Mouse (Mus musculus): ENCODE results near the gene Tmcc3. TPM values are rescaled to one million over a fixed set of nuclear protein-coding genes. Genes with fewer than 3 reads are reported as not detected.

The Tmcc3 gene
- total RNA-seq, 2 experiments from 2014 or later = 30.9 to 34.0 TPM

DNA sequence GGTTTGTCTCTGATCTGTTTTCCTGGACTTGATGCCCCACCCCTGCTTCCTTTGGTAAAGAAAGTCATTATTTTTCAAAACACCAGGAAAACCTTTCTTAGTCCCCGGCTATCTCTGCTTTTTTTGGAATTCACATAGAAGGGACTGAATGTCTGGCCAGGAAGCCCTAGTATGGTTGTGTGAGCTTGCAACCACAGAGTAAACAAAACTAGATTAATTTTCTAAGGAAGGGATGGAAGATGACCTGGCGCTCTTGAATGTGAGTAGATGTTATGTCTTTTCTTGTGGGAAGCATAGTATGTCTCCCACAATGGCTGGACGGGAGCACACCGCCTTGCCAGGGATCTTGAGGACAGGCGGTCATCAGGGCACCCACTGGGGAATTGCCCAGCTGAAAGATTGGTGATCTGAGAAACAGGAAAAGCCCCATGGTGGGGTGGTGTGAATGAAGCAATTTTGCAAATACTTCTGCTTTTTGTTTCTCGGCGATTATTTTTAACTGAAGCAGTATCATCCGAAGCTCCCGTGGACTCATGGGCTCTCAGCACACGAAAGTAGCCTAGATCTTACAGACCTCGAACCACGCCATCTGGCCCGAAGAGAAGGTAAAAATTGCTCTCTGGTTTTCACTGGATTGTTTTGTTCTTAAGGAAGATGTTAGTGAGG, 44.9 kb downstream of the Tmcc3 start:
- intact Hi-C loops (cut with DNase I) = no loop called here
- DNase-seq = peak; percentile 22 to 25

DNA sequence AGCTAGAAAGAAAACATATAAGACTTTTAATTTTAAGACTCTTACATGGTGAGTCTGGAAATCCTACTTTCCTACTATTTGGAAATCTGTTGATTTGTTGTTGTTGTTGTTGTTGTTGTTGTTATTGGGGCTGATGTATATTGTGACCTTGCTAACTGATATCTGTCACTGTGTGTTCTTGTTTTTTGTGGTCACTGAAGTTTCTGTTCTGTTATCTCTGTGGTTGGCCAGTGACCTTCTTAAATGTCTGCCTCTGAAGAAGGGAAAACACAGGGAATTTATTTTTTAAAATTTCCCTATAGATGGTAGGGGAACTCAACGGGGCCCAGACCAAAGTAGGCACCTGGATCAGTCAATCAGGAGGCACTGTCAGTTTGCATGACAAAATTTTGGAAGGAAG, 48.9 kb downstream of the Tmcc3 start:
- DNase-seq = no peak
- intact Hi-C loops (cut with DNase I) = no loop called here

DNA sequence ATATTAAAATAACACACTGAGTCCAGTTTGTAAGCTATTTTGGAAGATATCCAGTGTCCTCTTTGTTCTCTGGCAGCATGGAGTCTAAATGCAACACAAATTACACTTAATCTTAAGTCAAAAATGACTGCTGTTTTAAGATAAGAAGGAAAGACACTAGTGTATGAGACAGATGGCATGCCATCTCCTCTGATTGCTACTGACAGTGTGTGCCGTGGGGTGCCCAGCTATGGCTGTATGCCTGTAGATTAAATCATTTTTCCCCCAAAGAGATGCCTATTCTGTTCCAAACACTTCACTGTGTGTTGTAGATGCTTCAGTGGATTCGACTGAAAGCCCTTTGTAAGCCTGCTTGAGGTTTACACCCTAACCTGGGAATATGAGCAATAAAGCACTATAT, 59.5 kb downstream of the Tmcc3 start:
- intact Hi-C loops (cut with DNase I) = no loop called here
- DNase-seq = no peak

DNA sequence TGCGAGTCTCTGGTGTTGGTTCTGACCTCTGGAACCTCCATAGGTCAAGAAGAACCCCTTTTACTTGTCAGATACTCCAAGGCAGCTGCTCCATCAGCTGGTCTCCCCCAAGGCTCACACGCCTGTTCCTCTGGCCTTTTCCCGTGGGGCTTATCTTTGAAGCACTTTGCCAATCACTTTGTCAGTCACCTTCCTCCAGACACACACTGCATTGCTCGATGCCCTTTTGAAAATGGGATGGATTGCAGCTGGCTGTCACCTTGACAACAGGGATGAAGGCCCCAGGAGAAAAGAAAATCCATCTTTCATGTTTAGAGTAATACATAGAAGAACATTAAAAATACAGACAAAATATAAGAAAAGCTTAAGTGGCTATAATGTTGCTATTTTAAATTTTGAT, 65.2 kb downstream of the Tmcc3 start:
- no peak for DNase-seq
- intact Hi-C loops (cut with DNase I) = no loop called here

- intact Hi-C loops (cut with DNase I) = no loop called here
- no peak for DNase-seq
Observed at GRCm38 (mm10) chr10:94377844-94378243, 66.1 kb downstream of the Tmcc3 start.

- peak; percentile 82 to 85 for DNase-seq
- intact Hi-C loops (cut with DNase I) = no loop called here
Observed at GRCm38 (mm10) chr10:94378383-94378782, 66.6 kb downstream of the Tmcc3 start.

- no peak for DNase-seq
- intact Hi-C loops (cut with DNase I) = no loop called here
Observed at GRCm38 (mm10) chr10:94380082-94380481, 68.3 kb downstream of the Tmcc3 start.

- intact Hi-C loops (cut with DNase I) = no loop called here
- no peak for DNase-seq
Observed at GRCm38 (mm10) chr10:94380662-94381392, 69.1 kb downstream of the Tmcc3 start.

- intact Hi-C loops (cut with DNase I) = no loop called here
Observed at GRCm38 (mm10) chr10:94381393-94381740, 69.6 kb downstream of the Tmcc3 start.

GRCm38 (mm10) chr10:94382618-94383017, 70.9 kb downstream of the Tmcc3 start:
- no peak for DNase-seq
- intact Hi-C loops (cut with DNase I) = no loop called here

More at GRCm38 (mm10) chr10:94381393-94381740, 69.6 kb downstream of the Tmcc3 start:
- DNase-seq = no peak

- intact Hi-C loops (cut with DNase I) = no loop called here
- no peak for DNase-seq
Observed at GRCm38 (mm10) chr10:94383565-94383964, 71.8 kb downstream of the Tmcc3 start.

DNA sequence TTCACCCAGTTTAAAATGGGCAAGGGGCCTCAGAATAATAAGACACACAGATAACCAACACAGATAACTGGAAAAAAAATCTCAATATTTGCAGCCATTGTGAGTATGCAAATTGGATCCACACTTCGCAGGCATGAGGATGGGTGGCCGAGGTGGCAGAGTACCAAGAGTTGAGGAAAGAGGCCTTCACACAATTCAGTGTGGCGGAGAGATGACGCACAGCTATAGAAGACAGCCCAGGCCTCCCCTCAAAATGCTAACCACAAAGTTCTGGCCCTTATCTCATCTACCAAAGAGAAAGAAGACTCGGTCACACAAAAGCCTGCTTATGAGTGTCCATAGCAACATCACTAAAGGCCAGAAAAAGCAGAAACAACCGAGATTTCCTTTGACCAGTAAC, 77.5 kb downstream of the Tmcc3 start:
- no peak for DNase-seq
- intact Hi-C loops (cut with DNase I) = no loop called here

DNA sequence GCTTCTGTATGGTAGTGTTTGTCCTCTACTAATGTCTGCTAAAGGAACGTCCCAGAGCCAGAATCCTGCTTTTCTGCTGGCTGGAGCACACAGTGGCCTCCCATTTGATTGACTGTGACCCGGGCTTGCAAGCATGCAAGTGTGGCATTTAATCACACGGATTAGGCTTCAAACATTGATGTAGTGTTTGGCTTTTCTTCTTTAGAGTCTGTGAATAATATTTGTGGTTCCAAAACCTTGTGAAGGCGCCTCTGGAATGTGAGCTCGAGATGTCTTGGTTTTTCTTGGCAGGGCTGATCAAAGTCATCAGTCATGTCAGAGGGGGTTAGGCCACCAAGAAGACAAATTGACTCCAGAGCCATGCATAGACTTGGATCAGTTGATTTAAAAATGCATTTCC, 79.3 kb downstream of the Tmcc3 start:
- DNase-seq = no peak
- intact Hi-C loops (cut with DNase I) = no loop called here

GRCm38 (mm10) chr10:94394286-94394685, 82.5 kb downstream of the Tmcc3 start:
- intact Hi-C loops (cut with DNase I) = no loop called here

DNA sequence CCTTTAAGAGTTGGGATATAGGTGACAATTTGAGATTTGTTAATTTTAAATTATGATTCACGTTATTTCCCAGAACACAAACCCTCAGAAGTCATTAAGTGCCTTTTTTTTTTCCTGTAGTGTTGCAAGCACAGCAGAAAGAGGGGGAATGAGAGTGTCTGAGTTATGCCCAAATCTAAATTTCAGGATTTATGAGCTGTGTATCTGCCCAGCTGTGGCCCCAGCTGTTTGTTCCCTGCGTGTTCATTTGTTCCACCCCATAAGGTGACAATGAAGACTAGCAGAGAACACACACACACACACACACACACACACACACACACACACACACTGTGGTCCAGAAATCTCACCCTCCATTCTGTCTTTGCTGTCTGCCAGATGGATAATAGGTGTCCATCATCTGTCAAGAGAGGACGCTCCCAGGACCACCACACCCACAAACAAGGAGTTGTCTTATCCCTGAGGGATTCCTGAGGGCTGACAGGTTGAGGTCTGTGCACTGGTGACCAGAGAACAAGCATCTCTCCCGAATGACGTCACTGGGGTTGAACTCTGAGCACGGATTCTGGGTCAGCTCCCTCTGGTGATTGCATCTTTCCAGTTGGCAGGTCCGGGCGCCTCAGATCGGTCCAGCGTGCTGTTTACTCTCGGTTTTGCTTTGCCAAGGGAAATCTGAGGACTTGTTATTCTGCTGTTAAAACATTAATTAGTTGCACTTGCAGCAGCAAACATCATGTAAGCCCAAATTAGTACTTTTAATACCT, 86.3 kb downstream of the Tmcc3 start:
- intact Hi-C loops (cut with DNase I) = no loop called here
- peak in 1 of 2 experiments; percentile 42 for DNase-seq

More at GRCm38 (mm10) chr10:94394286-94394685, 82.5 kb downstream of the Tmcc3 start:
- DNase-seq = no peak

DNA sequence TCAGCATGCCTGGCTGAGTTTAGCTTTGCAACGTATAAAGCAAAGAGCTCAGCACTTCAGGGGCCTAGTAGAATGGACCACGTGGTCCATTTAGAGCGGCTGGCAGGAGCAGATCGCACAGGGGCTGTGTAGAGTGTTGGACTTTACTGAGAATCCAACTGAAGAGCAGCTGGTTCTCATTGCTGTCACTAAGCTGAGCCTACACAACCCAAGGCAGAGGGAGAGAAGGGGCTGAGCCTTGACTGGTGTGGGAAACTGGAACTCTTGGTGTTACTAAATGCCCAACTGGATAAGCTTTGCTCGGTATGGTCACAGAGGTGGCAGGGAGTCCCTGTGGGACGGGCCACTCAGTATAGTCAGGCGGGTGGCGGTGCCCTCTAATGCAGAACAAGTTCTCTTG, 89.1 kb downstream of the Tmcc3 start:
- intact Hi-C loops (cut with DNase I) = no loop called here

GRCm38 (mm10) chr10:94405456-94405855, 93.7 kb downstream of the Tmcc3 start:
- peak in 1 of 2 experiments; percentile 47 for DNase-seq
- intact Hi-C loops (cut with DNase I) = loop anchor here (5.0 kb wide), 2 partner anchors 57 to 92 kb away; no protein-coding TSS in a partner anchor

More for the DNA sequence above, 89.1 kb downstream of the Tmcc3 start:
- DNase-seq = no peak

DNA sequence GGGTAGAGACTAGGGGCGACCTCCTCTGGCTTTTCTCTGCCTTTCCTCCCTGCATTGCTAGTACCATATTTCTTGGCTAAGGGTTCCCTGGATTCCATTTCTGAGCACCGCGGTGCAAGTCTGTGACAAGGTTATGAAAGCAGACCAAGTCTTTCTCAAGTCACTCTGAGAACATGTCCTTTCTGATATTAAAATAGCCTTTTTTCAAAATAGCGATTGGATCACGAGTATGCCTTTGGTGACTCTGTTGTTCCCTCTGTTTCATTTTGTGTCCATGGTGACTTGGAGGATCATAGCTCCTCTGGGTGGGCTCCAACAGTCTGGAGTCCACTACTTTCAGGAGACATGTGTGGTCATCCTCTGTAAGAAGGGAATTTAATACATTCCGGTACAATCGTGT, 95.1 kb downstream of the Tmcc3 start:
- intact Hi-C loops (cut with DNase I) = loop anchor here (5.0 kb wide), 2 partner anchors 55 to 90 kb away; no protein-coding TSS in a partner anchor
- DNase-seq = no peak

GRCm38 (mm10) chr10:94408356-94409146, 96.8 kb downstream of the Tmcc3 start:
- intact Hi-C loops (cut with DNase I) = loop anchor here (1.0 to 5.0 kb wide), 4 partner anchors 54 to 201 kb away; no protein-coding TSS in a partner anchor
- peak; percentile 88 to 90 for DNase-seq

GRCm38 (mm10) chr10:94409661-94410060, 97.9 kb downstream of the Tmcc3 start:
- DNase-seq = no peak
- intact Hi-C loops (cut with DNase I) = loop anchor here (5.0 kb wide), 2 partner anchors 53 to 88 kb away; no protein-coding TSS in a partner anchor

Data from heart, postnatal 10 days (tissue).